Mouse (Mus musculus): Measurements from ENCODE around the gene Ola1.

DNA sequence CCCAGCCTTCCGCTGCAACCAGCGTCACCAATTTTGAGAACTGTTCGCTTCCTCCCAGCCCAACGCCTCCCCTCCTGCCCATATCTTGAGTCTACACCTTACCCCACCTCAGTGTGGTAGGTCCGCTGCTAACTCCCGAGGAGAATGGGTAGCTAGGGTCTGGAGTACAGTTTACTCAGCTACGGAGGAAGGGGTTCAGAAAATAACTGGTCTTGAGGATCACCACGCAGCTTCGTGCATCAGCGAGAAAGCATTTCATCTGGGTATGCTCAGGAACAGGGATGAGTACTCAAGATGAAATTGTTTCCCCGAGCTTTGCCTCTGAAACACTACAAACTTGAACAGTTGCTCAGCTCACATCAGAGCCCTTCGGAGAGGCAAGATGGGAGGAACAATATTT, 49.6 kb upstream of the Ola1 start:
- no peak for TF ChIP-seq POLR2A (IDR thresholded peaks at IDR 0.05; ENCODE audit: borderline replicate concordance, control insufficient read depth, low read depth, low read length)
- TF ChIP-seq CTCF (IDR thresholded peaks at IDR 0.05; ENCODE audit: control insufficient read depth, insufficient read depth, low read length) = no peak

Data from bone marrow, adult 2 months (tissue).